Mouse (Mus musculus) mature B cell (primary cell): ENCODE results near the gene Aak1.

Source experiments
- in situ Hi-C: fragments of 300-500 bp; cut with MboI; formaldehyde crosslinking; loops from 2 replicates; pipeline ENCODE4 v1.14.3; 2019

The Aak1 gene

DNA sequence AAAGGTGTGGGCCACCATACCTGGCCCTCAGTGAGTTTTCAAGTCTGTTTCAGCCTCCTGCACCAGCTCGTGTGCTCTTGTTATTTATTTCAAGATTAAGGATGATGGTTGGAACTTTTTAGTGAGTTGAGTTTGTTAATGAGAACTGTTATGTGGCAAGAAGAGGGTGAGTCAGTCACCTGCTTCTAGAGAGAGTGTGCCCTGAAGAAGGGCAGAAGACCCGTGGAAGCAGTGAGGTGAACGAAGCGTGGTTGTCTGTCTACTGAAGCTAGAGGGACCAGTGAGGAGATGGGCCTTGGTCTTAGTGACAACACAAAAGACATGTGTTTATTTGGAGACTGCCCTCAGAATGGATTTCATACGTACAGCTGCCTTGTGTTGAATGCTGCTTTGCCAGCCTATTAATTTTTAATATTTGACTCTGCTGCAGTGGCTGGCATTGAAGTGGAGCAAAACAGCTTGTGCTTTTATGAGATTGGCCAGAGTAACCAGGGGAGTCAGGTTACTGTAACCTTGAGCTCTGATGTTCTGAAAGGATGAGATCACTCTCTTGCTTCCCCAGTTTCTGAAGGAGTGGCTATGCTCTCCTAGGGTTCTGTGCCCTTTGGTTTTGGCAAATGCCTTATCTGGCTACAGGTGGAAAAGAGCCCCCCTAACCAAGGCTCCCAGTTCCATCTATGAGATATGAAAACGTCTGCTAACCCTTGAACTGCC, 36.7 kb downstream of the Aak1 start:
- in situ Hi-C loops: no loop called here

DNA sequence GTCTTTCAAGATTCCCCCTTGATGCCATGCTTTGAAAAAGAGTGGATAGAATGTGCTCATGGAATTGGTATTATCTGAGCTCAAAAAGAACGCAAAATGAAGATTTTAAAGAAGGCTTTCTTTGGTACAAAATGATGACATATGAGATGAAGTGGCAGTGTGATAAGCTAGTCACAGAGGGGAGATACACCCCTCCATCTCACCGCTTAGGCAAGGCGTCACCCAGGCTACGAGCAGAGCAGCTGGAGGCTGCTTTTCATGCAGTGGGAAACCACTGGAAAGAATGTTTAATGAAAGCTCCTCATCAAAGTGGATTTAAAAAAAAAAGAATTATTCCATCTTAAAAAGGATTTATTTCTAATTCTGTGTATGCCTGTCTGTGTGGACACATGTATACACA, 37.5 kb downstream of the Aak1 start:
- in situ Hi-C loops: no loop called here

DNA sequence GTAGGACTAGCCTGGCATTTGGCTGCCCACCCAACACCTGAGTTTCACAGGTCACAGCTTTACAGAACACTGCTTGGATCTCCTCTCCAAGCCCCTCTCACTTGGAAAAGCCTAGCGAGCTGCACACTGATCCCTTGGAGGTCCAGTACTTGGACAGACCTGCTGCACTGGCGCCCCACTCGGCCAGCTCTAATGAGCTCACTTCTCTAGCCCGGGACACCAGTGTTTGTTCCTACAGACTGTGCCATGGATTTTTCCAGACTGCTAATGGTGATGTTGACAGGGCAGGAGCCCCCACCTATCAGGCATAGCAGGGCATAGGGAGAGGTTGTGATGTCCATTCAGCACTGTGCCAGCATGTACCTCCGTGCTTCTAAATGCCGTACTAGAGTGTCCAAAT, 48.2 kb downstream of the Aak1 start:
- in situ Hi-C loops: no loop called here

DNA sequence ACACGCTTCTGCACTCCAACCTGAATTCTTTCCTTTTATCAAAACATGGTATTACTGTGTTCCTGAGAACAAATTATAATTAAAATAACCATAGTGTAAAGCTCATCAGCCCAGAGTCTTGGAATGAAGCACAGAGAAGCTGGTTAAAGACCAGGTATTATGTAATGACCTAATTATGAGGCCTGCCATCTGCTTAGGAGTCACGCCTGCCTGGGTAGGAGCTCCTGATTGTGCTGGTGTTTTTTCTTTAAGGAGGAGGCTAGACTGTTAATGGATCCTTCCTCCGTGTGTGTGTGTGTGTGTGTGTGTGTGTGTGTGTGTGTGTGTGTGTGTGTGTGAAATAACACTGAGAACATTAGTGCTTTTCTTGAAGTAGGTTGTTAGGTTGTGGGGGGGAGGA, 49.7 kb downstream of the Aak1 start:
- in situ Hi-C loops: no loop called here

DNA sequence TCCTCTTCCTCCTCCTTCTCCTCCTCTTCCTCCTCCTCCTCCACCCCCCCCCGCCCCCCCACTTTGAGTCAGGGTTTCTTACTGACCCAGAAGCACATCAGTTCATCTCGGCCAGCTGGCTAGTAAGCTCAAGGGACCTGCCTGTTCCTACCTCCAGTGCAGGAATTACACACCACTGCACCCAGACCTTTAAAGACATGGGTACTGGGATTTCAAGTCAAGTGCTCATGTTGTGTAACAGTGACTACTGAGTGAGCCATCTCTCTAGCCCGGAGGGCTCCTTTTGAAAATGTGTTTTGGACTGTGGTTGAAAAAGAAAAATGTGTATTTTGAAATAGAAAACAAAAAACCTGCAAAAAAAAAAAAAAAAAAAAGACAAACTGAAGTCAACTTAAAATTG, 50.6 kb downstream of the Aak1 start:
- in situ Hi-C loops: no loop called here

DNA sequence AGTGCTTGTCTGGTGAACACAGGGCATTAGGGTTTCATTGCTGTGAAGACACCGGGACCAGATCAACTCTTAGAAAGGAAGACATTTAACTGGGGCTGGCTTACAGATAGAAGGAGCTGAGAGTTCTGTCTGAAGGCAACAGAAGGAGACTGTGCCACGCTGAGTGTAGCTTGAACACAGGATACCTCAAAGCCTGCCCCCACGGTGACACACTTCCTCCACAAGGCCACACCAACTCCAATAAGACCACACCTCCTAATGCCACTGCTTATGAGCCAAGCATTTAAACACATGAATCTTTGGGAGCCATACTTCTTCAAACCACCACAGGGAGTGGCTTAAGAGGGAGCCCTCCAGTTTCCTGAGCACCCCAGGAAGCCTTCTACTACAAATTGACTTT, 51.2 kb downstream of the Aak1 start:
- in situ Hi-C loops: no loop called here

DNA sequence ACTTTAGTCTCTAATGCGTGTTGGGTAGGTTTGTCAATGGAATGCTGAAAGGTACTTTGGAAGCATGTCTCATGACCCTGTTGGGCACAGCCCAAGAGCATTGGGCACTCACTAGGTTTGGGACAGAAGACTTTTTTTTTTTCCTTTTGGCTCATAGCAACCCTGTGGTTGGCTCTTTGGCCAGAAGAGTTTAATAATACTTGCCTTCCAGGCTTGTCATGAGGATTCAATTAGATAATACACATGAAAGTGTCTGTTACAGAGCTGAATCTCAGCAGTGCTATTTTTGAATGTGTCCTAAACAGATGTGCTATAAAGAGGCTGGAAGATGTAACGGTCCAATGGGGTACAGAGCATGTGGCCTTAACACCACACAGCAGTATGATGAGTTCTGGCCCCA, 56.2 kb downstream of the Aak1 start:
- in situ Hi-C loops: no loop called here

DNA sequence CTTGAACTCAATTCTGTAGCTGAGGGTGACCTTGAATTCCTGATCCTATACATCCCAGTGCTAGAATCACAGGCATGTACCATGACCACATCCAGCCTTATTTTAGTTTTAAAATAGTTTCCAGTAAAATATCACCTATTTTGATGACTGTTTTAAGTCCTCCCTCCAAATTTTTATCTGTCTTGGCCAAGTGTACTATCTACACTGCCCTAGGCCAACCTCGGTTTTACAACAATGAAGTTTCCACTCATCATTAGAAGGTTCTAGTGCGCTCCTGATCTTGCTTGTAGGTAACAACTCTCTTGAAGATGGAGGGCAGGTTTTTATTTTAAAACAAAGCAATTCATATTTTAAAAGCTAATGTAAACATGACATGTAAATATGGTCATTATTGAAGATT, 57.9 kb downstream of the Aak1 start:
- in situ Hi-C loops: no loop called here

DNA sequence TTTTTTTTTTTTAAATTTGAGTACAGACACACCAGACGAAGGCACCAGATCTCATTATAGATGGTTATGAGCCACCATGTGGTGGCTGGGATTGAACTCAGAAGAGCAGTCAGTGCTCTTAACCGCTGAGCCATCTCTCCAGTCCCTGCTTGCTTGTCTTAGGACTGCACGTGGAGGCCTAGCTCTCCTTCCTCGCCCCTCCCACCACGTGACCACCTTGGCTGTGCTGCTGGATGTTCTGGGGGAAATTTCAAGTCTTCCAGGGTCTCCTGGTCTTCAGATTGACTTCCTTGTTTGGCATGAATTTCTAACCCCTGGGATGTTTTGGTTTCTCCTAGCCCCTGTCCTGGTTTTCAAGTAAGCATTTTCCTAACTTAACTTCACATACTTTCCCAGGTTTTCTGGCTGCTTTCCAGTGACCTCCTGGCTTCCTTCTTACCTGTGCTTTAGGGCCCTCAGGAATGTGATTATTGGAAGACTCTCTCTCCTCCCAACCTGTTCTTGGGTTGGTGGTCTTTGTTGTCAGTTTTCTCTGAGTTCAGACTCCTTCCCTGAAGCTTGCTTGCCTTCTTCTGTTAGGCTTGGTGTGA, 59.3 kb downstream of the Aak1 start:
- in situ Hi-C loops: no loop called here

DNA sequence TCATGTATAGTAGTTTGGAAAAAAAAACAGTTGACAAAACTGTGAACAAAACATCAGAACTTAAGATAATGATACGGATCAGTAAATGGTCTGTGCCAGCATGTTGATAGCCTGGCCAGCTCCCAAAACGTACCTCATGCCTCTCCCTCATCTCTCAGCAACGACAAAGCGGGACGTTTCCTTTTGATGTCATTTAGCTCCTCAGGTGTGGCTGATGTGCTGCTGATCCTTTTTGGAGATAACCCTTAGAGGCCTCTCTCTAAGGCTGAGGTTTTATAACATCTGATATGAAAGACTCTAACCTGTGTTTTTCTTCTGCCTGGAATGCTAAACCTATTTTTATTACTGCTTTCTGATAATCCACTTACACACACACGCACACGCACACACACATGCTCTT, 60.6 kb downstream of the Aak1 start:
- in situ Hi-C loops: no loop called here

DNA sequence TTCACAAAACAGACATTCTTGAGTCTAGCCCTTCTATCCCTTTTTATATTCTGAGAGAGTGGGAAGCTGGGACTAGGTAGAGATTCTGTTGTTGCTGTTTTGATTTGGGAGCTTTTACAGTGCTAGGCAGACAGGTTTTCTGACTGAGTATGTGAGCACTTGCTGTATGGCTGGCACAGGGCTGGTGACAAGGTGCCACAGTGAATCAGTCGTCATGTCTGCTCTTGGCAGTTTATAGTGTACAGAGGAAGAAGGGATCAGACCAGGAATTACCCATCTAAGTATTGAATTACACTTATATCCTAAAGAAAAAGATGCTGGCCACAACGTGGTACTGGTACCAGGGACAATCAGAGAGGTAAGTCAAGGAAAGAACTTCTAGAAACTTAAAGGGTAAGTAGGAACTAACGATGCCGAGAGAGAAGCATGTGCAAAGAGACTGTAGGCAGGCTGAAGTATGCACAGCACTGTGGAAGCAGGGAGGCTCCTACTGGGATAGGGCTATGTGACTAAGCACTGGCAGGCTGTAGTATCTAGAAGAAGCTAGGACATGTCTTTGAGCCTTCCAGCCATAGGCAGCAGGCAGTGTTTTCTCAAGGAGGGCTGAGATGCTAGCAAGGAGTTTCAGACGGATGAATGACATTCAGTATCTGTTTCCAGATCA, 67.0 kb downstream of the Aak1 start:
- in situ Hi-C loops: no loop called here

DNA sequence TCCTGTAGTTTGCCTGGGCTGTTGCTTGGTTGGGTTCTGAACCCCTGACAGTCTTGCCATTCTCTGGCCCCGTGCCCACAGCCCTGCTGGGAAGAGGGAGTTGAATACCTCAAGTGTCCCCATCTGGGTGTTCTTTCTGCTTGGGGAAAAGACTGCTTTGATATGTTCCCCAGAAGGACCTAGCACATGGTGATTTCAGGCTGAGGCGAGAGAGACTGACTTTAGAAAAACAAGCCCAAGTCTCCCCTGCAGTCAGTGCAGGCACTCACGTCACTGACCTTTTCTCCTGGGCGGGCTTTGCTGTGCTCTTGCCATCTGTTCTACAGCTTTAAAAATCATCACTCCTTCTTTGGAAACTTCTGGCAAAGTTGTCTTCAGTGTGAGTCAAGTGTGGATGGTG, 67.9 kb downstream of the Aak1 start:
- in situ Hi-C loops: no loop called here

DNA sequence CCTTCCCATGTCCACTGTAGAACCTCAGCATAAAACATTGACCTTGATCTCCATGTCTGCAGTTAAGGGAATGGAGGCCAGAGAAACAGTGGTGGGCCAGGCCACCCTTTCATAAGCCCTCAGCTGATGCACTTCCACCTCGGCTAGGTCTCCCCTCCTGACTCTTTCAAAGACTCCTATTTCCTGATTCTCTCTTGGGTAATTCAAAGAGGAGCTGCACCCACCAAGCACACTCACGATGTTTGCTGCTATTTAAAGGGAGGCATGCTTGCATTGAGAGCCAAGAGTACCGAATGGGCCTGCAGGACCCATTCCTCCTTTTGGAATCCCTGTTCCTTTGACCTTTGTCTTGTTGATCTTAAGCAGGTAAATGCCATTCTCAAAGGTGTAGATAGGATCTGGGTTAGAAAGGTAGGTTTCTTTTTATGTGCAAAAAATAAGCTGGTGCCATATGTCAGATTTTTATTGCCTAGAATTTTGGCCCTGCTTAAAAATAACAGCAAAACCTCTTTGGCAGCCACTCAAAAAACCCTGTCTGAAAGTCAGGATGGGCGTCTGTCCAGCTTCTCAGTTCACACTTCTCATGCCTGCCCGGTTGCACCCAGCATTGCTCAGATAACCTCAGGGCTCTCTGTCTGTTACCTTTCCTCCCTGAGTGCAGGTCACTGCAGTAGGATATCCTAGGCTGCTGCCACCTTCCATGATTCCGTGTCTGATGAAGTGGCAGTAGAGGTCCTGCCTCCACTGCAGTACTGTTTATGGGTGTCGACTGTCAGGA, 68.9 kb downstream of the Aak1 start:
- in situ Hi-C loops: no loop called here

DNA sequence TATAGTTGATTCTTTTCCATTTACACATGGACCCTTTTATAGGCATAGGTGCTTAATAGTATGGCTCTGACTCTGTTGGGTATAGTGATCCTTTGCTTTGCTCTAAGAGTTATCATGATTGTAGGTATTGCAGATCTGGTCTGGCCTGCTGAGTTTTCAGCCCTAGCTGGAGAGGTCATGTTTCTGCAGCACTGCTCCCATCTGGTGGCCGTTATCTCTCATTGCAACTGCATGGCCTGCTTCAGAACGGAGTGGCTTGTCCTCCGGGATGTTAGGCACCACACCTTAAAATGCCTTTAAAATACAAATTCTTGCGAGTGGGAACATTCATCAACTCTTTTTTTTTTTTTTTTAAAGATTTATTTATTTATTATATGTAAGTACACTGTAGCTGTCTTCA, 72.6 kb downstream of the Aak1 start:
- in situ Hi-C loops: no loop called here

DNA sequence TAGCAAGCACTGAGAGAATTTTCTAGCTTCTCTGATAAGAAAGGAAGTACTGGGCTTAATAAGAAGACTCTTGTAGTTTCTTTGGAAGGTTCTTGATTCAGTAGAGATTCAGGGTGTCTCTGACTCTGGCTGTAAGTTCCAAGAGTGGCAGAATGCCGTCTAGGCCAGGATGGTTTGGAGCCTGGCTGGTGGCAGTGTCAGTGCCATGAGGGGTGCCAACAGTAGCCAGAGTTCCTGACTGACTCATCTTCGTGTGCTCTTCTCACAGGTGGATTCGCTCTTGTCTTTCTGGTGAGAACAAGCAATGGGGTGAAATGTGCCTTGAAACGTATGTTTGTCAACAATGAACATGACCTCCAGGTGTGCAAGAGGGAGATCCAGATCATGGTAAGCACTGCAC, 75.4 kb downstream of the Aak1 start:
- in situ Hi-C loops: loop anchor here (5.0 kb wide), 1 partner anchor 112 kb away; no protein-coding TSS in a partner anchor

DNA sequence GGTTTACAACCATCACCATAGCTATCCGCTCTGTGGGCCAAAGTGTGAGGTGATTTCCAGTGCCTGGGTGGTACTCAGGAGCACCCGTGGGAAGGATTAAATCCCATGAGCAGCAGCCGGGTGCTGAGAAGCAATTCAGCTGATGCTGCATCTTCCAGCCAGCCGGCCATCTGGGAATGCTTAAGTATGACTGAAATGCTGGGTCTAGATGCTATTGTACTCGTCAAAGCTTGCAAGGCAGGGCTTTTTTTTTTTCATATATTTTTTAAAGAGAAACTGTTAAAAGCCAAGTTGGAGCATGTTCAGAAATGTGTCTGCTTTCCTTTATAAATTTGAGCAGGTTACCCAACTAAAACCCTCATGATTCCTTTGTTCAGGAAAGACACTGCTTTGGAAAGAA, 85.2 kb downstream of the Aak1 start:
- in situ Hi-C loops: no loop called here

DNA sequence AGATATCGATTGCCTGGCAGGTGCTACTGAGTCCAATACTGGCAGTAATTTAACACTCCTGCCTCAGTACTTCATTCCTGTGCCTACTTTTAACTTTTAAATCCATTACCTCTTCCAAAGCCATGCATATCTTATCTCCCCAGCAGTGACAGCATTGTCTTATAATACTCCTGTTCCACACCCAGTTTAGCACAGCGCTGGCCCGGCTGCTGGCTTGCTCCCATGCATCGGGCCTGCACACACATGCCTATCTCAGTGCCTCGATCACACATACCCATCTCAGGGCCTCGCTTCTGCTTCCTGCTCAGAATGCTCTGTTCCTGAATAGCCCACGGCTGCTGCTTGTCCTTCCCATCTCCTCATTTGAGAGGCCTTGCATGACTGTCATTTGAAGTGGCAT, 90.5 kb downstream of the Aak1 start:
- in situ Hi-C loops: no loop called here

DNA sequence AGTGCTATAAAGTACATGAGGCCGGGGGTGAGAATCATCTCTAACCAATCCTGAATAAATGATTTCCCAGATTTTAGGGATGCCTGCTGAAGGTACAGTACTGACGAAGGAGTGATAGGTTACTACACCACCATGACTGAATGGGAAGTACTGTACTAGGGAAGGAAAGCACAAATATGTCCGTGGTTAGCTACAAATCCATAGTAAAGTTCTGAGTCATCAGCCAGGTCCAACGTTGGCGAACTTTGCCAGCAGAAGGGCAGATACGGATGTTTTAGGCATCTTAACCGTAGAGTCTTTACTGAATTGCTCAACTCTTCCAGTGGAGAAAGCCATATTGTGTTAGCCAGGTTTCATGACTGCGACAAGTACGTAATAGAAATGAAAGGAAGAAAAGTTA, 91.6 kb downstream of the Aak1 start:
- in situ Hi-C loops: no loop called here

DNA sequence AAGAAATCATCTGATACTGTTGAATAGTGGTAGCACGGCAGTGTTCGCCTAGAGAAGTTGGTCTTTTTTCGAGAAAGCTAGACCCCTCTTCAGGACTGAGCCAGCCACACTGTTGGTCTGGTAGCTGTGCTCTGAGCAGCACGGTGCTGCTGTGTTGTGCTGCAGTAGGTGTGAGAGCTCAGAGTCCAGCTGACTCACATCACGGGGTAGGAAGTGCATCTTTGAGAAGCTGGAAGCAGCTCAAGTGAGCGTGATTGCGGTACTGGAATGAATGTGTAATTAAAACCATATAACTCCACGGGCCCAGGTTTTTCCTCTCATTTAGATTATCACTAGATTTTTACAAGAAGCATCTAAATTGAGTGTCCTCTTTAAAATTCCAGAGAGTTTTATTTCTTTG, 97.8 kb downstream of the Aak1 start:
- in situ Hi-C loops: no loop called here

DNA sequence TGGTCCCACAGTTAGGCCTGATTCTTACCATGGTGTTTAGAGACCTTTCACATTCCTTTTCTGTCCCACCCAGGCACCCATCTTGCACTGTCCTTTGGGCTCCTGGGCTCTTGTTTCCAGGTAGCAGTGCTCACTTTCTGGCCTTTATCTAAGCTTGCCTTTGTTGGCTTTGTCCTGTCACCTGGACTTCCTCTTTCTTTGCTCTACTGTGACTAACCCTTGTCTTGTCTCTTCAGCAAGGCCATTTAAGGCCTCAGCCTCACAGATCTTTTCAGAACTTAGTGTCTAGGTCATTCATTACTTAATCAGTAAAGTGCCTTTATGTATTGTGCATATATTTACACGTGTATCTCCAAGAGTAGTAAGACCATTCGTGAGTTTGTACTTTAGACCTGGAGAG, 99.4 kb downstream of the Aak1 start:
- in situ Hi-C loops: no loop called here

DNA sequence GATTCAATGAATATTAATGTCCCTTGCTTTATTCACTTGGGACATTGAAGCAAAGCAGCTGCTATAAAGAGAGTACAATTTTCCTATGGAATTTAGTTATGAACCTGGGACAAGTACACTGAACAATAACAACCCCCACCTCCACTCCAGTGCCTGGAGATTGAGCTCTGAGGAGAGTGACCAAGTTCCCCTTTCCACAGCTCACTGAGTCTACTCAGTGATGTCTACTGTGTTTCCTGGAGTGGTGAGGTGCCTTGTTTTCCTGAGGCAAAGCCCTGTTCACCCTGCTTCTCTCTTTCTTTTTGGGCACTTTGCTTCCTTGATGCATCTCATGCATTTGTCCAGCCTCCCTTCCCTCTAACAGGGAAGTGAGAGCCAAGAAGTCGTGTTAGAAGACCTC, 100.8 kb downstream of the Aak1 start:
- in situ Hi-C loops: no loop called here

DNA sequence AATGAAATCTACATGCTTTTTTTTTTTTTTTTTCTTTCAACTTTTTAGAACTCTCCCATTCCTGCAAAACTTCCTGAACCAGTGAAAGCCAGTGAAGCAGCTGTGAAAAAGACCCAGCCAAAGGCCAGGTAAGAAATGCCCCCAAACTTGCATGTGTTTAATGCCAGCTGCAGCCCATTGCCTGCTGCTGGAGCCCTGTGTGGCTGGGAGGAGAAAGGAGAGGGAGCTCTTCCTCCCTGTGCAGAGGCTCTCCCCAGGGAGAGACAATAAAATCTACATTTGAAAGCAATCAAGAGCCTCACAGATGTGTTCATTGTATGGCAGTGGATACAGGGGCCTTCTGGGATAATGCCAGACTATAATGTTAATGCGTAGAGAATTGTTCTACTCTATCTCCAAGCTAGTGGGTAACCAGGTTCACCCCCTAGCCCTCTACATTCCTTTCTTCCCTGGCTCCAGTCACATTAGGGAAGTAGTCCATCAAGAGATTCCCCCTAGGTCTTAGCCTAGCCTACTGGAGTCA, 101.5 kb downstream of the Aak1 start:
- in situ Hi-C loops: no loop called here

DNA sequence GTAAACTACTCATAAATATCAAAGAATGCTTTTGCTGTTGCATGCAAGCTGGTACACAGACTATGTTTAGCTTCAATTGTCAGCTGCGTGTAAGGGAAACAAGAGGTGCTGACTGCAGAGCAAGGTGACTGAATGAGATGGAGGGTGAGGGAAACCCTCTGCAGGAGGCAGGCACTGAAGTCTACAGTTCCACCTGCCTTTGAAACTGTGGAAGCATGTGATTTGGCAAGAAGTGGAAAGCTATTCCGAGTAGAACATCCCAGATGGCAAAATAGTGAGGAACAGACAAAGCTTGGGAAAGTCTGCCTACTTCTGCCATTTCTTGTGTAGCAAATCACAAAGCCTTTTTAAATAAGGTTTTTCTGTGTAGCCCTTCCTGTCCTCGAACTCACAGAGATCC, 106.4 kb downstream of the Aak1 start:
- in situ Hi-C loops: no loop called here
